Mouse (Mus musculus) lung, postnatal 10 days (tissue): ENCODE measurements around the gene Ubtf.
A peak's percentile ranks its signal among the peaks of the same experiment; 100 is the strongest.

Source experiments
- DNase-seq: peaks from one replicate; pipeline ENCODE4 v3.0.0; 2021

Ubtf gene

GRCm38 (mm10) chr11:102317298-102317900 is 2.1 kb downstream of the Ubtf start:
- DNase-seq, result peak; percentile 79

GRCm38 (mm10) chr11:102316572-102317297 is 2.8 kb downstream of the Ubtf start:
- DNase-seq, result peak; percentile 93

- DNase-seq, result no peak
Observed at GRCm38 (mm10) chr11:102315690-102316571, 3.6 kb downstream of the Ubtf start.

- no peak for DNase-seq
Observed at GRCm38 (mm10) chr11:102314321-102314720, 5.2 kb downstream of the Ubtf start.

GRCm38 (mm10) chr11:102312586-102312985 is 7.0 kb downstream of the Ubtf start:
- no peak for DNase-seq

- no peak for DNase-seq
Observed at GRCm38 (mm10) chr11:102311966-102312365, 7.6 kb downstream of the Ubtf start.

- no peak for DNase-seq
Observed at GRCm38 (mm10) chr11:102310768-102311695, 8.5 kb downstream of the Ubtf start.

- no peak for DNase-seq
Observed at GRCm38 (mm10) chr11:102309821-102310617, 9.5 kb downstream of the Ubtf start.

GRCm38 (mm10) chr11:102308979-102309378 is 10.6 kb downstream of the Ubtf start:
- peak; percentile 99 for DNase-seq

GRCm38 (mm10) chr11:102308104-102308503 is 11.4 kb downstream of the Ubtf start:
- no peak for DNase-seq

- DNase-seq, result no peak
Observed at GRCm38 (mm10) chr11:102305359-102305758, 14.2 kb downstream of the Ubtf start.

GRCm38 (mm10) chr11:102304141-102304540 is 15.4 kb downstream of the Ubtf start:
- DNase-seq, result no peak

- peak; percentile 80 for DNase-seq
Observed at GRCm38 (mm10) chr11:102299839-102300238, 19.7 kb downstream of the Ubtf start.

GRCm38 (mm10) chr11:102297577-102298556 is 21.7 kb downstream of the Ubtf start:
- no peak for DNase-seq

GRCm38 (mm10) chr11:102296491-102297472 is 22.8 kb downstream of the Ubtf start, which contains the start of gene Atxn7l3:
Atxn7l3 (minus strand) TSS chr11:102296631.
- DNase-seq, result peak; percentile 100

- peak; percentile 73 for DNase-seq
Observed at GRCm38 (mm10) chr11:102295598-102296471, 23.7 kb downstream of the Ubtf start.

GRCm38 (mm10) chr11:102294887-102295597 is 24.5 kb downstream of the Ubtf start:
- DNase-seq, result peak; percentile 57
